Mouse (Mus musculus) C2C12 (cell line): ENCODE results near the gene Musk.

Experiments
- CTCF ChIP-seq: IDR thresholded peaks from one replicate; pipeline ENCODE4 v1.5.1; 2011; ENCODE audit not compliant: control insufficient read depth, insufficient read depth, insufficient read length
- MYOD1 ChIP-seq: IDR thresholded peaks from one replicate; pipeline ENCODE4 v1.6.1; 2011; ENCODE audit warnings: low read depth; ENCODE audit not compliant: control insufficient read depth, insufficient read length

- TF ChIP-seq CTCF, result no peak
- TF ChIP-seq MYOD1, result no peak
Measured at GRCm38 (mm10) chr4:58320293-58320692, 34.5 kb downstream of the Musk start.
